Mouse (Mus musculus): ENCODE measurements around the gene Gga1. TPM values are rescaled to one million over a fixed set of nuclear protein-coding genes. Genes with fewer than 3 reads are reported as not detected.
A peak's percentile ranks its signal among the peaks of the same experiment; 100 is the strongest.
"Not testable (repeated sequence)": the region's sequence is repeated elsewhere in the genome, so short reads cannot be mapped to it uniquely, and the experiment has no call there.

Gga1 gene
- polyA plus RNA-seq, 1 experiment: 13.3 TPM

DNA sequence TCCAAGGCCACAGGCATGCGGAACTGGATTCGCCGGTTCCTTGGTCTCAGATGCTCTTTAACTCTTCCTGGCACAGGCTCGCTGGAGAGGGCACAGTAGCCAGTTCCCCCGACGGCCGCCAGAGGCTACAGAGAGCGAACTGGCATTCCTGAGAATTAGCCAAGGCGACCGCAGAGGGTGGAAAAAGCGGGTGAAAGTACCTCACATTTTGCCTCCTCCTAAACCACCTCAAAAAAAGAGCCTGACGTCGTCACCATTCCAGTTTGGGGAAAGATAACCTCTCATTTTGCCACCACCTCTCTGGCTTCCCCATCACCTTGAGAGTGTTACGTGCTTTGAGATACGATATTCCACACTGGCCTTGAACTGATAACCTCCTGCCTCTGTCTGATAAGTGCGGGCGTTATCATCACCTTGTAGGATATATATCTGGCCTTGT, 713 bp upstream of the Gga1 start:
- Histone ChIP-seq H3K36me3 (ENCODE audit: control insufficient read depth) (peaks cover 18% of the 10 kb centered on the region), H3K4me1 (ENCODE audit: control insufficient read depth) (peaks cover 49% of the 10 kb centered on the region), H3K9me3 (ENCODE audit: control insufficient read depth, low read length) (no peaks in the 10 kb centered on the region), H3K27me3 (ENCODE audit: control insufficient read depth) (no peaks in the 10 kb centered on the region), H3K4me3 (replicated peaks) (peak overlapping the region; percentile 77)
- peak; percentile 48; the same call in 2 of the 3 replicates for TF ChIP-seq TAL1 (IDR thresholded peaks at IDR 0.05; ENCODE audit: low read length)
- TF ChIP-seq GATA1 (IDR thresholded peaks at IDR 0.05; ENCODE audit: low read length): peak; percentile 63

DNA sequence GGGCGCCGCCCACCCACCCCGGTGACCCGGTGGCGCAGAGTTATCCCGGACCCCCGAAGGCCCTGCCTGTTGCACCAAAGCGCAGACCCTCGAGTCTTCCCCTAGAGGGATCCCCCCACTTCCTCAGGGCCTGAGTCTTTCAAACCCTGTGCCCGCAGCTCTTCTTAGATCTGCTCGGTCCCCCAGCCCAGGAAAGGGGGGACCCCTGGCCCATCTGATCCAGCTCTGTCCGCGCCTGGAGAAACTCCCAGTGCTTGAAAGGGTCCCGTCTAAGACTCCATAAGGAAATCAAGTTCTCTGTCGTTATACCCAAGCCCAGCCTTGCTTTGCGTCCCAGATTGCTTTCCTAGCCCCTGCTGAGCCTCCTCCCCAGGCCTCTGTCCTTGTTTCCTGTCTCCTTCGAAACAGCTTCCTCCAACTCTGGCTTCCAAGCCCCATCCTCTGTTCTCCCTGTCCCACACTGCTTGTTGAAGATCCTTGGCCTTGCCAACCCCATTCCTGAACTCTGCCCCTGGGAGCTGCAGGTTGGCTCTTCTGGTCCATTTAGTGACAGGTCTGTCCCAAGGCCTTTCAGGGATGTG, 910 bp downstream of the Gga1 start:
- H3K27me3 ChIP-seq (ENCODE audit: control insufficient read depth): no peaks in the 10 kb centered on the region
- no peak for TF ChIP-seq TAL1 (IDR thresholded peaks at IDR 0.05; ENCODE audit: low read length)
- TF ChIP-seq GATA1 (IDR thresholded peaks at IDR 0.05; ENCODE audit: low read length): no peak
- no peaks in the 10 kb centered on the region for H3K9me3 ChIP-seq (ENCODE audit: control insufficient read depth, low read length)
- H3K4me3 ChIP-seq (replicated peaks): peak overlapping the region; percentile 77
- H3K4me1 ChIP-seq (ENCODE audit: control insufficient read depth): peaks cover 46% of the 10 kb centered on the region
- H3K36me3 ChIP-seq (ENCODE audit: control insufficient read depth): peaks cover 33% of the 10 kb centered on the region

GRCm38 (mm10) chr15:78878792-78879516, 2.0 kb downstream of the Gga1 start:
- not testable (repeated sequence) for H3K4me3 ChIP-seq (replicated peaks); H3K27me3 ChIP-seq (ENCODE audit: control insufficient read depth); H3K9me3 ChIP-seq (ENCODE audit: control insufficient read depth, low read length)
- Histone ChIP-seq H3K4me1 (ENCODE audit: control insufficient read depth) (peaks cover 45% of the 10 kb centered on the region), H3K36me3 (ENCODE audit: control insufficient read depth) (peaks cover 44% of the 10 kb centered on the region)

GRCm38 (mm10) chr15:78880432-78880831, 3.4 kb downstream of the Gga1 start:
- Histone ChIP-seq H3K27me3 (ENCODE audit: control insufficient read depth) (no peaks in the 10 kb centered on the region), H3K36me3 (ENCODE audit: control insufficient read depth) (peaks cover 56% of the 10 kb centered on the region), H3K4me3 (replicated peaks) (no peak overlapping the region), H3K4me1 (ENCODE audit: control insufficient read depth) (peaks cover 40% of the 10 kb centered on the region), H3K9me3 (ENCODE audit: control insufficient read depth, low read length) (no peaks in the 10 kb centered on the region)
- TF ChIP-seq GATA1 (IDR thresholded peaks at IDR 0.05; ENCODE audit: low read length): no peak
- TF ChIP-seq TAL1 (IDR thresholded peaks at IDR 0.05; ENCODE audit: low read length): no peak

GRCm38 (mm10) chr15:78881828-78882227, 4.8 kb downstream of the Gga1 start:
- Histone ChIP-seq H3K36me3 (ENCODE audit: control insufficient read depth) (peaks cover 68% of the 10 kb centered on the region), H3K9me3 (ENCODE audit: control insufficient read depth, low read length) (no peaks in the 10 kb centered on the region), H3K4me3 (replicated peaks) (no peak overlapping the region), H3K27me3 (ENCODE audit: control insufficient read depth) (no peaks in the 10 kb centered on the region), H3K4me1 (ENCODE audit: control insufficient read depth) (peaks cover 26% of the 10 kb centered on the region)
- TF ChIP-seq GATA1 (IDR thresholded peaks at IDR 0.05; ENCODE audit: low read length) (no peak), TAL1 (IDR thresholded peaks at IDR 0.05; ENCODE audit: low read length) (no peak)

DNA sequence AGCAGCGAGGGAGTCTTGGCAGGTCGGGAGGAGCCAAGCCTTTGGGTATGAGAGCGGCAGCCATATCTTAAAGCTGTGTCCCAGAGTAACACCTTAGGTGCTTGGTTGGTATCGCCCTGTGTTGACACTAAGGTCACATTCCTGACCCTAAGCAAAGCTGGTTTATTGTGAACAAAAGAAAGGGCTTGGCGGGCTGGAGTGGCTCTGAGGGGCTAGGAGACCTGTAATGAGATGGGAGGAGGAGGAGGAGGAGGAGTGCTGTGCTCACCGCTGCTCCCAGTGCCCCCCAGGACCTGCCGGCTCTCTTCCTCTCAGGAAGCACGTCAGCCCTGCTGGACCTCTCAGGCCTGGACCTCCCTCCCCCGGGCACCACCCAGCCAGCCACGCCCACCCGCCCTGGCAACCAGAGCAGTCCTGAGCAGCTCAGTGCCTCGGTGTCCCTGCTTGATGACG, 12.4 kb downstream of the Gga1 start:
- Histone ChIP-seq H3K36me3 (ENCODE audit: control insufficient read depth) (peaks cover 90% of the 10 kb centered on the region), H3K4me1 (ENCODE audit: control insufficient read depth) (peaks cover 51% of the 10 kb centered on the region), H3K4me3 (replicated peaks) (no peak overlapping the region), H3K27me3 (ENCODE audit: control insufficient read depth) (no peaks in the 10 kb centered on the region), H3K9me3 (ENCODE audit: control insufficient read depth, low read length) (no peaks in the 10 kb centered on the region)
- TF ChIP-seq TAL1 (IDR thresholded peaks at IDR 0.05; ENCODE audit: low read length): no peak
- TF ChIP-seq GATA1 (IDR thresholded peaks at IDR 0.05; ENCODE audit: low read length): no peak

DNA sequence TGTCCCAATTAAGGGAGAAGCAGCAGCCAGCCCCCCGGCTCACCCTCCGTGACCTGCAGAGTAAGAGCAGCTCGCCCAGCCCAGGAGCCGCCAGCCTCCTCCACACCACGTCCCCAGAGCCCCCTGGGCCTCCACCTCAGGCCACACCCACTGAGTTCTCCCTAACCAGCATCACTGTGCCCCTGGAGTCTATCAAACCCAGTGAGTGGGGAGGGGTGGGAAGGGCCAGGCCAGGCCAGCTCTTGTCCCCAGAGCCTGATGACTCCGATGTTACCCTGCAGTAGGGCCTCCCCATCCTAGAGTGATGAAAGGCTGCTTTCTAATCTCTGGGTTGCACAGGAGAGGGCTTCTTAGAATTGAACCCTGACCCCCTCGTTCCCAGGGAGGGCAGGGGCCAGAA, 15.4 kb downstream of the Gga1 start:
- Histone ChIP-seq H3K27me3 (ENCODE audit: control insufficient read depth) (no peaks in the 10 kb centered on the region), H3K36me3 (ENCODE audit: control insufficient read depth) (peaks cover 75% of the 10 kb centered on the region), H3K4me1 (ENCODE audit: control insufficient read depth) (peaks cover 81% of the 10 kb centered on the region), H3K9me3 (ENCODE audit: control insufficient read depth, low read length) (no peaks in the 10 kb centered on the region), H3K4me3 (replicated peaks) (no peak overlapping the region)
- no peak for TF ChIP-seq GATA1 (IDR thresholded peaks at IDR 0.05; ENCODE audit: low read length)
- TF ChIP-seq TAL1 (IDR thresholded peaks at IDR 0.05; ENCODE audit: low read length): no peak

- H3K4me3 ChIP-seq (replicated peaks): no peak overlapping the region
Measured at GRCm38 (mm10) chr15:78894726-78895125, 17.7 kb downstream of the Gga1 start.

GRCm38 (mm10) chr15:78895741-78896140, 18.8 kb downstream of the Gga1 start:
- Histone ChIP-seq H3K4me1 (ENCODE audit: control insufficient read depth) (peaks cover 96% of the 10 kb centered on the region), H3K9me3 (ENCODE audit: control insufficient read depth, low read length) (no peaks in the 10 kb centered on the region), H3K36me3 (ENCODE audit: control insufficient read depth) (peaks cover 46% of the 10 kb centered on the region), H3K27me3 (ENCODE audit: control insufficient read depth) (no peaks in the 10 kb centered on the region), H3K4me3 (replicated peaks) (no peak overlapping the region)
- TF ChIP-seq GATA1 (IDR thresholded peaks at IDR 0.05; ENCODE audit: low read length) (no peak), TAL1 (IDR thresholded peaks at IDR 0.05; ENCODE audit: low read length) (no peak)

More at GRCm38 (mm10) chr15:78894726-78895125, 17.7 kb downstream of the Gga1 start:
- Histone ChIP-seq H3K36me3 (ENCODE audit: control insufficient read depth) (peaks cover 54% of the 10 kb centered on the region), H3K27me3 (ENCODE audit: control insufficient read depth) (no peaks in the 10 kb centered on the region), H3K9me3 (ENCODE audit: control insufficient read depth, low read length) (no peaks in the 10 kb centered on the region), H3K4me1 (ENCODE audit: control insufficient read depth) (peaks cover 89% of the 10 kb centered on the region)
- no peak for TF ChIP-seq TAL1 (IDR thresholded peaks at IDR 0.05; ENCODE audit: low read length)
- TF ChIP-seq GATA1 (IDR thresholded peaks at IDR 0.05; ENCODE audit: low read length): no peak
